Mouse (Mus musculus): ENCODE measurements around the gene Grid2.

- TF ChIP-seq CTCF (IDR thresholded peaks at IDR 0.05; ENCODE audit: control insufficient read depth, insufficient read depth, insufficient replicate concordance, low read depth, low read length) (no peak), POLR2A (IDR thresholded peaks at IDR 0.05; ENCODE audit: control insufficient read depth, low read depth, low read length) (no peak)
Observed at GRCm38 (mm10) chr6:64555220-64555619, 1299.5 kb downstream of the Grid2 start.
